Mouse (Mus musculus) liver, adult (tissue): ENCODE results near the gene Unc13d.

Experiments
- GATA4 ChIP-seq: IDR thresholded peaks from 2 replicates; pipeline ENCODE4 v1.6.1; 2014; ENCODE audit warnings: mild to moderate bottlenecking, low read length; ENCODE audit not compliant: insufficient replicate concordance

Gene Unc13d

GRCm38 (mm10) chr11:116065345-116065744, 12.4 kb downstream of the Unc13d start:
- TF ChIP-seq GATA4 = no peak

DNA sequence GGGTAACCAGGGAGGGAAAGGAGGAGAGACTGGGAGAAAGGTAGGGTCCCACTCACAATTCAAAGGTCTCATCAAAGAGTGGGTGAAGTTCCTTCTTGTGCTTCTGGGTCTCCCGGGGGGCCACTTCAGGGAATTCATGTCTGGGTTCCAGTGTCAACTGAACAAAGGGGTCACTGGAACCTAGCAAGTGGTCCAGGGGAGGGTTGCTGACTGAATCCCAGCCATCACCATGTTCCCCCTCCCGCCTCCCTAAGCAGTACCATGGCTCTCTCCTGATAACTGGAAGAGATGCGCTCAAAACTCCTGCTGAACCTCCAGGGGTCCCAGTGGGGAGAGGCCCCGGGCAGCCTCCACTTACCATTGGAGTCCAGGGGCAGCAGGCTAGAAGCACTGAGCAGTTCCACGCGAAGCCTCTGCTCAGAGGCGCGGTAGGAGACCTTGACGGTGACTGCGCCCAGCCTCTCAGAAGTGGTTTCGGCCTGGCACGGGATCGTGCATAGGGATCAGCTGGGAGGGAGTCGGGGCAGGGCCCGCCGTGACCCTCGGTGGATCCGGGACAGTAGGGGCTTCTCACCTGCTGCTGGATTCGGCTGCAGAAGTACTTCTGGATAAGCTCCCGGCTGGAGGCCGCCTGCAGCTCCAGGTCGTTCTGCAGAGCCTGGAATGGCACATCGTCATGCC, 13.4 kb downstream of the Unc13d start:
- TF ChIP-seq GATA4 = no peak

GRCm38 (mm10) chr11:116063562-116063961, 14.2 kb downstream of the Unc13d start:
- TF ChIP-seq GATA4 = no peak

GRCm38 (mm10) chr11:116062521-116062920, 15.2 kb downstream of the Unc13d start:
- no peak for TF ChIP-seq GATA4

DNA sequence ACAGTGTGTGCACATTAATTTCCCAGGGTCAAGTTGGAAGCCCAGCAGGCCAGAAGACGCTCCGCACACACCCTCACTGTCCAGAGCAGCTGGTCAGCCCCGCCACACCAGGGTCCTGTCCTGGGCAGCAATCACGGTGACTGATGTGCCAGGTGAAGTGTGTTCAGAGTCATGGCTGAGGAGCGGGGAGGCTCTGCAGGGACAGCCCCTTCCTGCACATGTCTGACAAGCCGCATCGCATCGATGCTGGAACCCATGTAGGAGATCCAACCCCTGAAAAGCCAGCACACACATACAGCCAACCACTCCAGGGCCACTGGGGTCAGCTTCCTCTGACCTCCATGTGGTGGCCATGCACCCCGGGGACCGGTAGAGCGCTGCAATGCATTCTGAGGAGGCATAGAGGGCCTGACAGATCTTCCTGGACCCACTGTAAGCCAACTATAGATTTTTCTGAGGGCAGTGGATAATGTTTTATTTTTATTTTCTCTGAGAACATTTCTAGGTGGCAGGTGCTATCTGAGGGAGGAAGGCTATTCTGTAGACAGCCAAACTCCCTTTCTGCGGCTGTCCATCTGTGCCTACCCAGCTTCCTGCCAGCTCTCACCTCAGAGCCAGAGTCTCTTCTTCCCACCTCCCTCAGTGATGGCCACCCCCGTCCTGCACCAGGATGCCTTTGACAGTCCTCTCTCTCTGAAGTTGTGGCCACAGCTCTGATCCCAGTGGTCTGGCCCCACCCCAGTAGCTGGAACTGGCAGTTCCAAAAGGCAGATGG, 15.9 kb downstream of the Unc13d start:
- TF ChIP-seq GATA4 = no peak

DNA sequence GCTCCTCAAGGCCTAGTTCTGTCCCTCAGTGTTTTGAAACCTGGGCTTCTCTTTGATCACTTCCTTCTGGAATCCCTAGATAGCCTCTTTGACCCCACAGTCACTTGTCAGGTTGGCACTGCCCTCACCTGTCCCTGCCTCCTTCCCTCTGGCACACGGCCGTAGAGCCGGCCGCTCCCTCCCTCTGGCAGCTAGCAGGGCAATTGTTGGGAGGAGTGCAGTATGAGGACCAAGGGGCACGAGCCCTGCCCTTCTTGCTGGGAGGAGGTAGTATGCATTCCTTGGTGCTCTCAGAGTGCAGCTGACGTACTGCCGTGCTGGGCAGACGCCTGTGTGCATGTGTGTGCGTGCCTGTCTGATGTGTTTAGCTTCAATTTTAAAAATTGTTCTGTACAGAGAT, 17.2 kb downstream of the Unc13d start:
- no peak for TF ChIP-seq GATA4

DNA sequence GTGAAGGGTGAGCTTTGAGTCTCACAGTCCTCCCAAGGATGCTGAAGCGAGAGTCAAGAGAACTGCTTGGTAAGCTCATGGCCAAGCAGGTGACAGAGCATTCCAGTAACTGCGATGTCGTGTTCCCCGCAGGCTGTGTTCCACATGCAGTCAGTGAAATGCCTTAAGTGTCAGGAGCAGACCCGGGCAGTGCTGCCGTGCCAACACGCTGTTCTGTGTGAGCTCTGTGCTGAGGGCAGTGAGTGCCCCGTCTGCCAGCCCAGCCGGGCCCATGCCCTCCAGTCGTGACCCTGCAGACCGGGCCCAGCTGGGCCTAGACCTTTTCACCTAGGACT, 18.1 kb downstream of the Unc13d start:
- no peak for TF ChIP-seq GATA4

- no peak for TF ChIP-seq GATA4
Observed at GRCm38 (mm10) chr11:116058868-116059690, 18.7 kb downstream of the Unc13d start.

GRCm38 (mm10) chr11:116058022-116058614, 19.6 kb downstream of the Unc13d start:
- no peak for TF ChIP-seq GATA4

DNA sequence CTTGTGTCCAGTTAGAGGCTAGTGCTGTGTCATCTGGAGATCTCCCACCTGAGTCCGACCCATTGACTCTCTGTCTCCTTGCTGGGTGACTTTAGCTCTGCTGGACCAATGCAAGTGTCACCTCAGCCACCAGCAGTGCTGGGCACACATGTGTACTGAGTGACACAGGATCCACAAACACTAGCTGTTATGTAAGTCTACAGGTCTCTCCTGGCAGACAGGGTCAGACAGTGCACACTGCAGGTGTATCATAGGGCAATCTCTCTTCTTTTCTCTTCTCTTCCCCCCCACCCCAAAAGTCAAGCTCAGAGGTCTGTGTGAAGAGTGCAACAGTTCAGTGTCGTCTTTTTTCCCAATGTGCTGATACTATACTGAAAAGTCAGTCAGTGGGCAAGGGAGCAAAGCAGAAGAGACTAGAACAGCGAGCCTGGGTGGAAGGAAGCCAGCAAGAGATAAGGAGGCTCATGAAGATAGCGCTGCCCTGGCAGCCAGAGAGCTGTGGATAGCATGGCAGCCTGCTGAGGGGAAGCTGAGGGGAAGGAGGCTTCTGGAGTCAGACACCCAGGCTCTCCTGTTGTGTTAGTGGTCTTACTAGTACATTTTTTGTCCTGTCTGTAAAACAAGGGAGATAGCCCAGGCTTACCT, 20.4 kb downstream of the Unc13d start:
- peak; percentile 52; the same call in 1 of the 2 replicates for TF ChIP-seq GATA4

DNA sequence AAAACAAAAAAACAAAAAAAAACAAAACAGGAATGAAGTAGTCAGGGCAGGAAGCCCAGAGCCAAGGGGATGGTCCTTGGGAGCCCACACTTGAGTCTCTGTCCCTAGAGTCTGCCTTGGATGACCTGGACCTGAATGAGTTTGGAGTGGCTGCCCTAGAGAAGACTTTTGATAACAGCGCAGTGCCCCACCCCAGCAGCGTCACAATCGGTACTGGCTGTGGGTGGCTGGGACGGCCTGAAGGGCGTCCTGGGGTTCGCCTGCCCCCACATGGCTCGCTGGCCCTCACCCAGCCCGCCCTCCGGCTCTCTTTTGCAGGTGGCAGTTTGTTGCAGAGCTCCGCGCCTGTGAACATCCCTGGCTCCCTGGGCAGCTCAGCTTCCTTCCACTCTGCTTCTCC, 21.9 kb downstream of the Unc13d start:
- no peak for TF ChIP-seq GATA4

DNA sequence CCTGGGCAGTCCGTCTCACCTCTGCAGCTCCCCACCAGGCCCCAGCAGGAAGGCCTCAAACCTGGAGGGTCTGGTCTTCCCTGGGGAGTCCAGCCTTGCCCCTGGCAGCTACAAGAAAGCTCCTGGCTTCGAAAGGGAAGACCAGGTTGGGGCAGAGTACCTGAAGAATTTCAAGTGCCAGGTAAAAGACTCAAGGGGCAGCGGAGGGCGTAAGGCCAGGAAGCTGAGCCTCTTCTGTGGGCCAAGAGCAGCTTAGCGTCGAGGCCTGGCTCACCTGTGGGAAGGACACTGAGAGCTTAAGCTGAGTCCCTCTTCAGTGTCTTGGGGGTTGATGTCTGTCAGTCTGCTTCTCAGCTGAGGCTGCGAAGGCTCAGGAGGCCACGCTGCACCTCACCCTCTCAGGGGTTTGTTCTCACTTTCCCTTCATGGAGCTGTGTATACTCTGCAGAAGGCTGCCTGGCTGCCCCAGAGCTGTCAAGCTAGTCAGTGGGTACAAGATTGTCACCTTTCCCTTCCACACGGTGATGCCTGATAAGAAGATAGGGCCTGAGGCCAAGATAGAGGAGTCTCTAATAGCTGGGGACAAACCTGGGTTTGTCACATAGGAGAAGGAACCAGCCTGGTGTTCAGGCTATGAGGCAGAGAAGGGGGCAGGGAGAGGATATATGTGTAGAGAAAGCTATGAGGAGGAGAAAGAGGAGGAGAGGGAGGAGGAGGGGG, 24.1 kb downstream of the Unc13d start:
- no peak for TF ChIP-seq GATA4

DNA sequence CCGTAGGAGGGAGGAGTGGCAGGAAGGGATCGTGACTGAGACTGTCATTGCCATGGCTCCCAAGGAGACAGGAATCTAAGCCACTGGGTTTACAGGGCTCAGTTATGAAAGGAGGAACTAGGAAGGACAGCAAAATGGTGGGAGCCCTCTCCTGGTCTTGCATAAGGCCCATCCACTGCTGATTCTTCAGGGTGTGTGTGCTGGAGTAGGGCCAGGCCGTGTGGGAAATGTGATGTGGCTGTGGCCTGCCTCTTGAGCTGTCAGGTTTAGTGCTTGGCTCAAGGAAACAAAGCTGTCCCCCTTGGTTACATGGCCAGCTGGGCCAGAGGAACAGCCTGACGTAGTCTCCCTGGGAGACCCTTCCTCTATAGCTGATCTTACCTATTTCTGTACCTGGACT, 27.6 kb downstream of the Unc13d start:
- TF ChIP-seq GATA4 = no peak

GRCm38 (mm10) chr11:116049610-116050009, 28.2 kb downstream of the Unc13d start:
- no peak for TF ChIP-seq GATA4
